Mouse (Mus musculus): ENCODE measurements at regions not wholly inside any gene's neighbourhood (a gene's known extent, or its start where the extent isn't known, plus 50 kb on each side); places are given as distances from the start of the nearest gene placed in this dataset.

GRCm38 (mm10) chr7:79517581-79518337 is 51.6 kb upstream of the Polg start:
- no peak for DNase-seq

GRCm38 (mm10) chr7:79516287-79516686 is 50.1 kb upstream of the Polg start:
- DNase-seq = no peak

Measured in embryo, embryonic 11 days (tissue).